ENCODE assay signal across 17 mouse cellular contexts in the genomic region with DNA sequence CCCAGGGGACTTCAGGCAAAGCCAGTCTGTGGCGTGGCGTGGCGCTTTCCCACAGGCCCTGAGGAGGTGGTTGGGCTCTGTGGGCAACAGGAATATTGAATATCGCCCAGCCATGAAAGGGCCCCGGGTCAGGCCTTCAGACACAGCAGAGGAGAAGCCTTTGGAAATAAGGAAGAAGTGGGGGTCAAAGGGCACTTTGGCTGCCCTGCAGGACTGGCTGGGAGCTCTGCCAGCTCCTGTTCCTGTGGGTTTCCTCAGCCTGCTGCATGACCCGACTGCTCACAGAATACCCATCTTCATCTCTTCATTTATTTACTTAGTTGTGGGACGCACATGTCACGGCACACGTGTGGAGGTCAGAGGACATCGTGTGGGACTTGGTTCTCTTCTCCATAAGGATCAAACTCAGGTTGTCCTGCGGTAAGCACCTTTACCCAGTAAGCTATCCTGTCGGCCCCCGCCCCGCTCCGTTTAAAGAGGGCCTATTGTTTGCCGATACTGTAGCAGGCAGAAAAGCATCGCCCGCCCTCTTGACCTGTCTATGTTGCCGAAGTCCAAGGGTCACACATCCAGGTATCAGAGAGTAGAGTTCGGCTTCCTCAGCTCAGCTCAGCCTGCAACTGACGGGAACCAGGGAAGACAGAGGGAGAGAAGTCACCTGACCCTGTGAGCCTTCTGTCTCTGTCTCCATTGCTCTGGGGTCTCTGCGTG. TPM values are rescaled to one million over a fixed set of nuclear protein-coding genes. Genes with fewer than 3 reads are reported as not detected.
DNase-seq lines count a peak whose midpoint lies in the region; ATAC-seq and TF ChIP-seq lines count a peak whose summit lies in the region.
"Had no signal": no experiment of that assay in that cellular context is flagged by ENCODE, and none has a peak within 500 bp of the region (broad histone marks: within the 10 kb centered on the region; RNA-seq: fewer than 3 reads in every experiment).

No protein-coding gene starts in this region.

- ATAC-seq in kidney, embryonic 15.5 days (replicated peaks; ENCODE audit: low FRiP score): no peak
- peak; percentile 71 for ATAC-seq in intestine, embryonic 15.5 days
- peak; percentile 85 for ATAC-seq in liver, postnatal 0 days
- ATAC-seq: activated CD4-positive, CD25-positive, alpha-beta regulatory T cell, adult 4 months; forebrain, embryonic 14.5 days had no signal

- H3K9me3 ChIP-seq in kidney, embryonic 15.5 days (replicated peaks): no peaks in the 10 kb centered on the region
- H3K9me3 ChIP-seq in intestine, embryonic 15.5 days: no peaks in the 10 kb centered on the region
- H3K9me3 ChIP-seq in liver, postnatal 0 days (ENCODE audit: low read length): no peaks in the 10 kb centered on the region
- H3K9me3 ChIP-seq: heart, embryonic 12.5 days; hindbrain, embryonic 12.5 days; limb, embryonic 15.5 days; neural tube, embryonic 15.5 days had no signal

- no peak for TF ChIP-seq CTCF in kidney, adult 2 months (conservative IDR thresholded peaks at IDR 0.05; ENCODE audit: insufficient read depth, insufficient read length, low read depth, low read length)
- no peak for TF ChIP-seq CTCF in liver, postnatal 0 days (IDR thresholded peaks at IDR 0.05; ENCODE audit: low read depth)

- TF ChIP-seq EP300 in liver, postnatal 0 days (IDR thresholded peaks at IDR 0.05; ENCODE audit: low read depth): no peak

- H3K27ac ChIP-seq in kidney, adult 2 months (ENCODE audit: insufficient read depth, low read depth, low read length): peak overlapping the region; percentile 69
- H3K27ac ChIP-seq in kidney, embryonic 15.5 days: no peak overlapping the region
- H3K27ac ChIP-seq in intestine, embryonic 15.5 days: peak overlapping the region; percentile 45
- H3K27ac ChIP-seq in liver, postnatal 0 days (ENCODE audit: low read depth): peak overlapping the region; percentile 39; the same call in 1 of the 2 replicates
- H3K27ac ChIP-seq: gastrocnemius, adult 2 months; hindbrain, embryonic 12.5 days; limb, embryonic 15.5 days; neural tube, embryonic 15.5 days had no signal

- H3K27me3 ChIP-seq in kidney, adult 2 months (replicated peaks; ENCODE audit: control insufficient read depth, insufficient read depth, low read length): no peaks in the 10 kb centered on the region
- H3K27me3 ChIP-seq in kidney, embryonic 15.5 days: no peaks in the 10 kb centered on the region
- H3K27me3 ChIP-seq in intestine, embryonic 15.5 days (replicated peaks): no peaks in the 10 kb centered on the region
- H3K27me3 ChIP-seq in liver, postnatal 0 days (ENCODE audit: insufficient read depth, low read length): no peaks in the 10 kb centered on the region
- H3K27me3 ChIP-seq: heart, embryonic 12.5 days; hindbrain, embryonic 12.5 days; limb, embryonic 15.5 days; neural tube, embryonic 15.5 days had no signal

- H3K4me1 ChIP-seq in kidney, adult 2 months (ENCODE audit: control insufficient read depth, insufficient read depth, low read length): peaks cover 7% of the 10 kb centered on the region
- peaks cover 12% of the 10 kb centered on the region for H3K4me1 ChIP-seq in kidney, embryonic 15.5 days
- H3K4me1 ChIP-seq in intestine, embryonic 15.5 days (replicated peaks): peaks cover 16% of the 10 kb centered on the region
- peaks cover 8% of the 10 kb centered on the region for H3K4me1 ChIP-seq in liver, postnatal 0 days (ENCODE audit: insufficient read depth)

- H3K36me3 ChIP-seq in kidney, adult 2 months (ENCODE audit: control insufficient read depth, insufficient read depth, low read length): no peaks in the 10 kb centered on the region
- no peaks in the 10 kb centered on the region for H3K36me3 ChIP-seq in kidney, embryonic 15.5 days
- H3K36me3 ChIP-seq in intestine, embryonic 15.5 days: no peaks in the 10 kb centered on the region
- no peaks in the 10 kb centered on the region for H3K36me3 ChIP-seq in liver, postnatal 0 days (replicated peaks; ENCODE audit: insufficient read depth, low read length)
- H3K36me3 ChIP-seq: heart, embryonic 12.5 days; hindbrain, embryonic 12.5 days; limb, embryonic 15.5 days; neural tube, embryonic 15.5 days had no signal

- no peak overlapping the region for H3K9ac ChIP-seq in kidney, embryonic 15.5 days
- 0 out of 2 replicates have a peak overlapping the region, but pooled peaks have one; percentile 20 for H3K9ac ChIP-seq in intestine, embryonic 15.5 days
- no peak overlapping the region for H3K9ac ChIP-seq in liver, postnatal 0 days (replicated peaks)
- H3K9ac ChIP-seq: heart, embryonic 12.5 days; hindbrain, embryonic 12.5 days; limb, embryonic 15.5 days; neural tube, embryonic 15.5 days had no signal

- WGBS in kidney, adult 2 months: 51% methylated on average over 22 of the region's 22 CpGs
- 69% methylated on average over 22 of the region's 22 CpGs for WGBS in kidney, embryonic 15.5 days
- 55% methylated on average over 22 of the region's 22 CpGs for WGBS in intestine, embryonic 15.5 days
- 61% methylated on average over 22 of the region's 22 CpGs for WGBS in liver, postnatal 0 days (ENCODE audit: insufficient replicate concordance)

- DNase-seq in kidney, adult 2 months: peak; percentile 91
- peak; percentile 53 to 70 for DNase-seq in kidney, postnatal 4 days
- peak; percentile 54 for DNase-seq in liver, postnatal 0 days
- DNase-seq in frontal cortex, postnatal 25 days (ENCODE audit: low spot score in 2 of 2): no peak
- no peak for DNase-seq in gastrocnemius, postnatal 10 days
- no peak for DNase-seq in lung, postnatal 25 days (ENCODE audit: low spot score)
- DNase-seq: cerebellum, adult 18-20 months; gastrocnemius, adult 2 months; right cerebral cortex, adult 18-20 months had no signal

- H3K4me3 ChIP-seq in kidney, adult 2 months (ENCODE audit: insufficient read depth, low read depth, low read length): no peak overlapping the region
- no peak overlapping the region for H3K4me3 ChIP-seq in kidney, embryonic 15.5 days (replicated peaks)
- H3K4me3 ChIP-seq in intestine, embryonic 15.5 days (replicated peaks): no peak overlapping the region
- H3K4me3 ChIP-seq in liver, postnatal 0 days (ENCODE audit: low read depth, low read length): no peak overlapping the region
- H3K4me3 ChIP-seq: gastrocnemius, adult 2 months; heart, embryonic 12.5 days; hindbrain, embryonic 12.5 days; limb, embryonic 15.5 days; neural tube, embryonic 15.5 days had no signal

- no peak overlapping the region for H3K4me2 ChIP-seq in kidney, embryonic 15.5 days
- H3K4me2 ChIP-seq in intestine, embryonic 15.5 days (replicated peaks): 0 out of 2 replicates have a peak overlapping the region, but pooled peaks have one; percentile 4
- H3K4me2 ChIP-seq in liver, postnatal 0 days (ENCODE audit: low read depth, low read length): peak overlapping the region; percentile 30
- H3K4me2 ChIP-seq: heart, embryonic 12.5 days; hindbrain, embryonic 12.5 days; limb, embryonic 15.5 days; neural tube, embryonic 15.5 days had no signal

- TF ChIP-seq POLR2A in kidney, adult 2 months (IDR thresholded peaks at IDR 0.05; ENCODE audit: low read depth, low read length): no peak

RNA-seq across cellular contexts. Expression of gene Adnp, which starts 59.0 kb away (rescaled TPM):
- 14.9 and 15.8 TPM in 2 replicates for polyA plus RNA-seq in kidney, adult 2 months (2012; rRNA removed)
- polyA plus RNA-seq in kidney, embryonic 15.5 days (2015; fragmentation: Nextera tagmentation; extraction: Ambion mirVana): 1.5 and 4.1 TPM in 2 replicates
- 4.6 and 6.1 TPM in 2 replicates for polyA plus RNA-seq in intestine, embryonic 15.5 days (2015; fragmentation: Nextera tagmentation; extraction: Ambion mirVana)
- 3.5 and 4.0 TPM in 2 replicates for polyA plus RNA-seq in liver, postnatal 0 days (2015; fragmentation: Nextera tagmentation; extraction: Ambion mirVana)
- 10 to 100 TPM; 28.4 to 33.5 TPM for total RNA-seq in gastrocnemius, postnatal 10 days (2021)

Comparison
In these comparisons a context has a peak if more than half of its experiments do, and no peak if none do; other contexts are left out.
1. DNase-seq: peak in kidney, adult 2 months (single experiment), kidney, postnatal 4 days (2 of 2) and liver, postnatal 0 days (single experiment); none in frontal cortex, postnatal 25 days (0 of 2), gastrocnemius, postnatal 10 days (single experiment) and lung, postnatal 25 days (single experiment).